Mouse (Mus musculus) right cerebral cortex, postnatal 4 days (tissue): Measurements from ENCODE around the gene Nkd1.

Experiments
- DNase-seq: peaks from one replicate; pipeline ENCODE4 v3.0.0-alpha.2; 2022

The Nkd1 gene

GRCm38 (mm10) chr8:88539963-88540362 is 18.8 kb downstream of the Nkd1 start:
- no peak for DNase-seq

GRCm38 (mm10) chr8:88542596-88543213 is 21.6 kb downstream of the Nkd1 start:
- no peak for DNase-seq

- DNase-seq: no peak
Measured at GRCm38 (mm10) chr8:88544677-88545076, 23.5 kb downstream of the Nkd1 start.

- DNase-seq: no peak
Measured at GRCm38 (mm10) chr8:88545441-88545840, 24.3 kb downstream of the Nkd1 start.

GRCm38 (mm10) chr8:88546032-88546732 is 25.0 kb downstream of the Nkd1 start:
- DNase-seq: no peak

GRCm38 (mm10) chr8:88555669-88556068 is 34.5 kb downstream of the Nkd1 start:
- DNase-seq: no peak

- no peak for DNase-seq
Measured at GRCm38 (mm10) chr8:88559985-88560473, 38.9 kb downstream of the Nkd1 start.

- DNase-seq: no peak
Measured at GRCm38 (mm10) chr8:88561402-88561801, 40.2 kb downstream of the Nkd1 start.

GRCm38 (mm10) chr8:88564256-88564903 is 43.2 kb downstream of the Nkd1 start:
- DNase-seq: no peak

- no peak for DNase-seq
Measured at GRCm38 (mm10) chr8:88566119-88566518, 45.0 kb downstream of the Nkd1 start.

GRCm38 (mm10) chr8:88567314-88568121 is 46.4 kb downstream of the Nkd1 start:
- peak; percentile 63 for DNase-seq

GRCm38 (mm10) chr8:88568211-88568610 is 47.1 kb downstream of the Nkd1 start:
- DNase-seq: no peak

- no peak for DNase-seq
Measured at GRCm38 (mm10) chr8:88569366-88569765, 48.2 kb downstream of the Nkd1 start.

GRCm38 (mm10) chr8:88570293-88570998 is 49.3 kb downstream of the Nkd1 start:
- no peak for DNase-seq

- no peak for DNase-seq
Measured at GRCm38 (mm10) chr8:88571434-88572184, 50.5 kb downstream of the Nkd1 start.

- DNase-seq: no peak
Measured at GRCm38 (mm10) chr8:88572185-88572909, 51.2 kb downstream of the Nkd1 start.

- no peak for DNase-seq
Measured at GRCm38 (mm10) chr8:88572941-88573645, 51.9 kb downstream of the Nkd1 start.

- no peak for DNase-seq
Measured at GRCm38 (mm10) chr8:88574975-88575374, 53.8 kb downstream of the Nkd1 start.

- no peak for DNase-seq
Measured at GRCm38 (mm10) chr8:88576351-88577142, 55.4 kb downstream of the Nkd1 start.
